Mouse (Mus musculus): Measurements from ENCODE around the gene Grcc10. TPM values are rescaled to one million over a fixed set of nuclear protein-coding genes. Genes with fewer than 3 reads are reported as not detected.

The Grcc10 gene
- polyA plus RNA-seq, 1 experiment from 2014 or later, result 549 TPM

DNA sequence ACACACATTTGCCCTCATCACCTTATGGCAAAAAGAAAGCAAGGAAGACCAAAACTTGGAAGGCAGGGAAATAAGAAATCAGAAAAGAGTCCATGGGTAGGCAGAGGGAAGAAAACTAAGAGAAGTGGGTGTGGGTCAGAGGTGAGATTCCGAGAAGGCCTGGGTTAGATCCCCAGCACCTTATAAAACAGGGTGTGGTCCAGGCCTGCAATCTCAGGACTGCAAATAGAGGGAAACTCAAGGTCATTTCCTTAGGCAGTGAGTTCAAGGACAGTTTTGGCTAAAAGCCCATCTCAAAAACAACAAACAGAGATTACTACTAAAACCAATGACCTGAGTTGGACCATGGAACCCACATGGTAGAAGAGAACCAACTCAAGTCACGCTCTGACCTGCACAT, 12.7 kb upstream of the Grcc10 start:
- ATAC-seq (ENCODE audit: insufficient number of reproducible peaks, low FRiP score, low TSS enrichment, low read depth), result no peak
- H3K27ac ChIP-seq (replicated peaks; ENCODE audit: low read depth, low read length), result no peak overlapping the region
- WGBS, result 88% methylated on average over 2 of the region's 2 CpGs
- peaks cover 28% of the 10 kb centered on the region for H3K4me1 ChIP-seq (ENCODE audit: control insufficient read depth, insufficient read depth, low read length)
- no peaks in the 10 kb centered on the region for H3K9me3 ChIP-seq (ENCODE audit: control insufficient read depth, low read length)
- no peak overlapping the region for H3K4me3 ChIP-seq (ENCODE audit: low read depth, low read length)
- H3K36me3 ChIP-seq (ENCODE audit: control insufficient read depth, insufficient read depth, low read length), result peaks cover 7% of the 10 kb centered on the region; the same call in 1 of the 2 replicates
- H3K27me3 ChIP-seq (ENCODE audit: control insufficient read depth, insufficient read depth, low read length), result no peaks in the 10 kb centered on the region
- no peak overlapping the region for H3K9ac ChIP-seq (ENCODE audit: low read length)
- no peak for DNase-seq (ENCODE audit: low spot score)
- H3K4me2 ChIP-seq (ENCODE audit: low read depth, severe bottlenecking), result no peak overlapping the region

GRCm38 (mm10) chr6:124750405-124750804, 9.2 kb upstream of the Grcc10 start:
- Histone ChIP-seq H3K27ac (replicated peaks; ENCODE audit: low read depth, low read length) (no peak overlapping the region), H3K4me3 (ENCODE audit: low read depth, low read length) (no peak overlapping the region), H3K4me1 (ENCODE audit: control insufficient read depth, insufficient read depth, low read length) (peaks cover 27% of the 10 kb centered on the region), H3K9me3 (ENCODE audit: control insufficient read depth, low read length) (no peaks in the 10 kb centered on the region), H3K36me3 (ENCODE audit: control insufficient read depth, insufficient read depth, low read length) (peaks cover 22% of the 10 kb centered on the region), H3K27me3 (ENCODE audit: control insufficient read depth, insufficient read depth, low read length) (no peaks in the 10 kb centered on the region), H3K9ac (ENCODE audit: low read length) (no peak overlapping the region), H3K4me2 (ENCODE audit: low read depth, severe bottlenecking) (no peak overlapping the region)
- ATAC-seq (ENCODE audit: insufficient number of reproducible peaks, low FRiP score, low TSS enrichment, low read depth) (no peak), DNase-seq (ENCODE audit: low spot score) (no peak)
- 86% methylated on average over 8 of the region's 8 CpGs for WGBS

DNA sequence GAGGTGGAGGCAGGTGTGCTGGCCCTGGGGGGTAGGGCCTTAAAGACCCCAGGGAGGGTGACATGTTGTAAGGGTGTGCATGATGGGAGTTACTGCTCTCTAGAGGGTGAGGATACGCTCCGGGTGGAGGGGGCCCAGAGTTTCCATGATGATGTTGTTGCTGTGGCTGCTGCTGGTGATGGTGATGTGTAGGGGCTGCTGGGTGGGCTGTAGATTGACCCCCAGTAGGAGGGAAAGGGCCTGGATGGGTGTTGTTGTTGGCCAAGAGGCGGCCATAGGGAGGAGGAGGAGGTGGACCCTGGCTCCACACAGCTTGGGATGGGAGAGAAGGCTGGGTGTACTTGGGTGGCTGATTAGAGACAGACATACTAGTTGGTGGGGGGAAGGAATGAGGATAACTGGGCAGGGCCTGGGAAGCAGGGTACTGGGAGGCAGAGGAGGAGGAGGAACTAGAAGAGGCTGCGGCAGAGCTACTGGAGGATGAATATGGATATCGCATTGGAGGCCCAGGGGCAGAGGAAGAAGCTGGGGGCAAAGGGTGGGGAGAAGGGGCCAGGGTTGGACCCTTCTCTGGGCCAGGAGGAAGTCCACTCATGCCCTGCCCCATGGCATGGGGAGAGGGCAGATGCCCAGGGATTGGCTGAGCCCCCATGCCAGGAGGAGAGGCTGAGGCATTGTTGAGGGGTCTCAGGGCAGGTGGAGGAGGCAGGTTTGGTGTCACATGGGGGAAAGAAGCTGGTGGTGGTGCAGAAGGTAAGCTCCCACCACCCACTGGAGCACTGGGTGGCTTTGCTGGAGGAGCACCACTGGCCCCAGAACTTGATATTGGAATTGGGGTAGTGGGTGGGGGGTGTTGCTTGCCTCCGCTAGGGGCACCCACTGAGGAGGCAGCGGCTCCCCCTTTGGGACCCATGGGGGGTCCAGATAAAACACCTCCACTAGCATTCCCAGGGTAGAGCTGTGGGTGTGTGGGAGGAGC, 5.8 kb upstream of the Grcc10 start:
- Histone ChIP-seq H3K27ac (replicated peaks; ENCODE audit: low read depth, low read length) (no peak overlapping the region), H3K4me3 (ENCODE audit: low read depth, low read length) (no peak overlapping the region; the same call in 1 of the 2 replicates), H3K27me3 (ENCODE audit: control insufficient read depth, insufficient read depth, low read length) (no peaks in the 10 kb centered on the region), H3K36me3 (ENCODE audit: control insufficient read depth, insufficient read depth, low read length) (peaks cover 32% of the 10 kb centered on the region), H3K4me1 (ENCODE audit: control insufficient read depth, insufficient read depth, low read length) (peaks cover 23% of the 10 kb centered on the region), H3K9me3 (ENCODE audit: control insufficient read depth, low read length) (no peaks in the 10 kb centered on the region), H3K9ac (ENCODE audit: low read length) (peak overlapping the region; percentile 84; the same call in 1 of the 2 replicates), H3K4me2 (ENCODE audit: low read depth, severe bottlenecking) (peak overlapping the region; percentile 97)
- WGBS, result 93% methylated on average over 7 of the region's 7 CpGs
- DNase-seq (ENCODE audit: low spot score) (no peak), ATAC-seq (ENCODE audit: insufficient number of reproducible peaks, low FRiP score, low TSS enrichment, low read depth) (no peak)

DNA sequence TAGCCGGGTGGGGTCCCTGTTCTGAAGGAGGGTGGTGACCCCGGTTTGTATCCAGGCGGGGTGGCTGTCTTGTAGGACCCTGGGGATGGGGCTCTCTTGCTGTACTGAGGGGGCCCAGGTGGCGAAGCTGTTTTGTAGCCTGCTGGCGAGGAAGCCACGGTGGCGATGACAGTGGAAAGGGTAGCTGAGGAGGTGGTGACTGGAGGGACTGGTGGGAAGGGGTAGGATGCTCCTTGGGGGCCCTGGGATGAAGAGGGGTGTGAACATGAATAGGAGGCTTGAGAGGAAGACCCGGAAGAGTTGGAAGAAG, 5.1 kb upstream of the Grcc10 start:
- WGBS, result 20% methylated on average over 8 of the region's 8 CpGs
- no peaks in the 10 kb centered on the region for H3K27me3 ChIP-seq (ENCODE audit: control insufficient read depth, insufficient read depth, low read length)
- DNase-seq (ENCODE audit: low spot score), result no peak
- peak overlapping the region; percentile 54 for H3K4me3 ChIP-seq (ENCODE audit: low read depth, low read length)
- H3K9me3 ChIP-seq (ENCODE audit: control insufficient read depth, low read length), result no peaks in the 10 kb centered on the region
- no peak; the same call in 1 of the 2 replicates for ATAC-seq (ENCODE audit: insufficient number of reproducible peaks, low FRiP score, low TSS enrichment, low read depth)
- peaks cover 32% of the 10 kb centered on the region for H3K36me3 ChIP-seq (ENCODE audit: control insufficient read depth, insufficient read depth, low read length)
- peak overlapping the region; percentile 75; the same call in 1 of the 2 replicates for H3K27ac ChIP-seq (replicated peaks; ENCODE audit: low read depth, low read length)
- H3K4me2 ChIP-seq (ENCODE audit: low read depth, severe bottlenecking), result peak overlapping the region; percentile 97
- peaks cover 23% of the 10 kb centered on the region for H3K4me1 ChIP-seq (ENCODE audit: control insufficient read depth, insufficient read depth, low read length)
- H3K9ac ChIP-seq (ENCODE audit: low read length), result peak overlapping the region; percentile 84

GRCm38 (mm10) chr6:124745490-124746295, 4.5 kb upstream of the Grcc10 start:
- Histone ChIP-seq H3K27me3 (ENCODE audit: control insufficient read depth, insufficient read depth, low read length) (no peaks in the 10 kb centered on the region), H3K9me3 (ENCODE audit: control insufficient read depth, low read length) (no peaks in the 10 kb centered on the region), H3K4me3 (ENCODE audit: low read depth, low read length) (peak overlapping the region; percentile 54), H3K4me2 (ENCODE audit: low read depth, severe bottlenecking) (peak overlapping the region; percentile 97), H3K4me1 (ENCODE audit: control insufficient read depth, insufficient read depth, low read length) (peaks cover 23% of the 10 kb centered on the region), H3K36me3 (ENCODE audit: control insufficient read depth, insufficient read depth, low read length) (peaks cover 32% of the 10 kb centered on the region), H3K27ac (replicated peaks; ENCODE audit: low read depth, low read length) (peak overlapping the region; percentile 75), H3K9ac (ENCODE audit: low read length) (peak overlapping the region; percentile 84)
- ATAC-seq (ENCODE audit: insufficient number of reproducible peaks, low FRiP score, low TSS enrichment, low read depth) (peak; percentile 80), DNase-seq (ENCODE audit: low spot score) (peak; percentile 96)
- under 1% methylated on average over 85 of the region's 85 CpGs for WGBS

GRCm38 (mm10) chr6:124744755-124745321, 3.7 kb upstream of the Grcc10 start:
- ATAC-seq (ENCODE audit: insufficient number of reproducible peaks, low FRiP score, low TSS enrichment, low read depth) (peak; percentile 0; the same call in 1 of the 2 replicates), DNase-seq (ENCODE audit: low spot score) (no peak)
- no peak overlapping the region; the same call in none of the 2 replicates for H3K27ac ChIP-seq (replicated peaks; ENCODE audit: low read depth, low read length)
- H3K4me2 ChIP-seq (ENCODE audit: low read depth, severe bottlenecking), result peak overlapping the region; percentile 97
- no peaks in the 10 kb centered on the region for H3K9me3 ChIP-seq (ENCODE audit: control insufficient read depth, low read length)
- peaks cover 25% of the 10 kb centered on the region for H3K4me1 ChIP-seq (ENCODE audit: control insufficient read depth, insufficient read depth, low read length)
- no peaks in the 10 kb centered on the region for H3K27me3 ChIP-seq (ENCODE audit: control insufficient read depth, insufficient read depth, low read length)
- H3K4me3 ChIP-seq (ENCODE audit: low read depth, low read length), result peak overlapping the region; percentile 54
- 73% methylated on average over 26 of the region's 26 CpGs for WGBS
- peak overlapping the region; percentile 50 for H3K9ac ChIP-seq (ENCODE audit: low read length)
- H3K36me3 ChIP-seq (ENCODE audit: control insufficient read depth, insufficient read depth, low read length), result peaks cover 32% of the 10 kb centered on the region

DNA sequence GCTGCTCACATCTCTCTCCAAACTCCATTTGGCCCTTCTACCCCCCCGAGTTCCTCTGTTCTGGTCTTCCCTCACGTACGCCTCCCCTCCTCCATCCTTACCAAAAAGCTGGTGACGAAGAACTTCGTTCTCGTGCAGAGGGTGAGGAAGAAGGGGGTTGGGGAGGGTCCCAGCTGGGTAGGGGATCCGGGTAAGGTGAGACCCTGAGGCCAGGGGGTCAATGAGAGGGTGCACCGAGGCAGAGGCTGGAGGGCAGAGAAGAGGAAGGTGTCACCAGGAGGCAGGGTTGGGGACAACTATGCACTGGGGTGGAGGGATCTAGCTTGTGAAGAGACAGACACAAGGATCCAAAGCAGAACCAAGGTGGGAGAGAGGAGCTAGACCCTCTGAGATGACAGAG, 2.5 kb upstream of the Grcc10 start:
- H3K27me3 ChIP-seq (ENCODE audit: control insufficient read depth, insufficient read depth, low read length), result no peaks in the 10 kb centered on the region
- H3K9ac ChIP-seq (ENCODE audit: low read length), result no peak overlapping the region
- no peak for DNase-seq (ENCODE audit: low spot score)
- no peak overlapping the region for H3K27ac ChIP-seq (replicated peaks; ENCODE audit: low read depth, low read length)
- peaks cover 25% of the 10 kb centered on the region for H3K4me1 ChIP-seq (ENCODE audit: control insufficient read depth, insufficient read depth, low read length)
- no peak overlapping the region for H3K4me3 ChIP-seq (ENCODE audit: low read depth, low read length)
- H3K36me3 ChIP-seq (ENCODE audit: control insufficient read depth, insufficient read depth, low read length), result peaks cover 26% of the 10 kb centered on the region
- no peak for ATAC-seq (ENCODE audit: insufficient number of reproducible peaks, low FRiP score, low TSS enrichment, low read depth)
- no peaks in the 10 kb centered on the region for H3K9me3 ChIP-seq (ENCODE audit: control insufficient read depth, low read length)
- no peak overlapping the region for H3K4me2 ChIP-seq (ENCODE audit: low read depth, severe bottlenecking)
- WGBS, result 89% methylated on average over 8 of the region's 8 CpGs
